Mouse (Mus musculus) embryonic stem cell, embryonic (primary cell): Measurements from ENCODE around the gene Fam107b.

Experiments
- CTCF ChIA-PET, 4 experiments: fragments of 300-600 bp in 2 of 4; fragments of 350-600 bp in 2 of 4; sonication (Branson Sonifier 250); formaldehyde crosslinking; loops; one replicate each; lab custom pipeline; 2022; ENCODE audit warnings: inconsistent platforms in 2 of 4; lab: Charles Lee
- POLR2A ChIA-PET, 4 experiments: fragments of 300-600 bp in 2 of 4; fragments of 350-600 bp in 2 of 4; sonication (Branson Sonifier 250); formaldehyde crosslinking; loops; one replicate each; lab custom pipeline; 2022; ENCODE audit warnings: antibody characterized with exemption in 4 of 4, inconsistent platforms in 1 of 4; lab: Charles Lee

The Fam107b gene

DNA sequence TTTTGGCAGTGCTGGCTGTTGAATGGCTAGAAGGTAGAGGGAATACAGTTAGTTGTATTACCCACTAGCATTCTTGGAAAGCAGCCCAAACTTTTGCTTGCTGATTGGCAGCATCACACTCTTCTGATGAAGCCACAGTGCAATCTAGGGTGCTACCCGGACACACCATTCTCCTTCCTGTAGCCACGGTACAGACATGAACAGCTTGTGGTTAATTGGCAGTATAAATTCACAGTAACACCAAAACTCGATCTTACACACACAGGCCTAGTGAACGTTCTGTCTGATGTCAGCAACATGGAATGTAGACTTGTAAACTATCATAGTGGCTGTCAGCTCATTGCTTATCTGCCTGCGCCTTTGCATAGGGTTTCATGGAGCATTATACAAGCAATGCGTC is 193.8 kb downstream of the Fam107b start:
- POLR2A ChIA-PET, result interaction anchor here in 1 of 4 experiments (1.0 to 1.4 kb wide), 2 partner anchors 40 to 51 kb away, joined by 3 to 4 read pairs; no protein-coding TSS in a partner anchor
- CTCF ChIA-PET, result no interaction called here

- POLR2A ChIA-PET, result interaction anchor here in 2 of 4 experiments (0.6 to 1.5 kb wide), 4 partner anchors 32 to 253 kb away, joined by 3 to 5 read pairs (median 4); partner anchors contain the start of genes Cdnf (in 1 of the 2), Gm45902 (in 1 of the 2) and Hspa14 (in 1 of the 2)
- CTCF ChIA-PET, result interaction anchor here in 2 of 4 experiments (0.6 to 1.1 kb wide), 4 partner anchors 73 to 220 kb away, joined by 3 to 5 read pairs (median 3); no protein-coding TSS in a partner anchor
Measured at GRCm38 (mm10) chr2:3765957-3766783, 195.9 kb downstream of the Fam107b start.

- ChIA-PET POLR2A (interaction anchor here in 3 of 4 experiments (0.7 to 1.0 kb wide), 3 partner anchors 57 to 223 kb away, joined by 3 to 4 read pairs (median 3); no protein-coding TSS in a partner anchor), CTCF (interaction anchor here (0.6 to 2.4 kb wide), 7 partner anchors 31 to 223 kb away, joined by 3 to 14 read pairs (median 3); no protein-coding TSS in a partner anchor)
Measured at GRCm38 (mm10) chr2:3769260-3769659, 199.0 kb downstream of the Fam107b start.

DNA sequence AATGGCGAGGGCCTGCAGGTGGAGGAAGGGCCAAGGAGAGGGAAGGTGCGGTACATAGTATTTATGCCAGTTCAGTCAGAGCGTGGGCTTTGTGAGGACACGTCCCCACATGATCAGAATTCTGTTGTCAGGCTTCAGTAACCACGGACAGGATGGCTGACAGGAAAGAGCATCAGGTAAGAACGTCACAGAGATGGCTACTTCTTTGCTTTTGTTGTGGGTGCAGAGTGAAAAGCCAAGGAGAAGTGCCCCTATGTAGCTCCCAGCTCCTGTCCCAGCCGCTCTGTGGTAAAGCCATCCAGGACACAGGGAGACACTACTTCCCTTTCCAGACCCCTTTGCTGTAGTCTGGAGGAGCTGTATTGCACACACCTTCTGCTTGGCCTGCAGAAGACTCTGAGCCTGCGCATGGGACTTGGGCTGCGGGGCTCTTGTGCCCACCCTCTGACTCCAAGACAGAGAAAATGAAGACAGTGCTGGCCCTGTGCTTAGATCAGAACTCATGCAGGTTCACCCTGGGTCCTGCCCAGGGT is 199.6 kb downstream of the Fam107b start:
- CTCF ChIA-PET, result interaction anchor here (0.8 to 2.4 kb wide), 7 partner anchors 30 to 224 kb away, joined by 3 to 14 read pairs (median 3); no protein-coding TSS in a partner anchor
- POLR2A ChIA-PET, result interaction anchor here in 3 of 4 experiments (0.7 to 1.0 kb wide), 4 partner anchors 53 to 223 kb away, joined by 3 to 4 read pairs (median 3); no protein-coding TSS in a partner anchor

GRCm38 (mm10) chr2:3770383-3770782 is 200.1 kb downstream of the Fam107b start:
- CTCF ChIA-PET, result interaction anchor here (0.6 to 2.4 kb wide), 7 partner anchors 30 to 224 kb away, joined by 3 to 14 read pairs (median 3); no protein-coding TSS in a partner anchor
- POLR2A ChIA-PET, result interaction anchor here in 2 of 4 experiments (0.8 to 1.8 kb wide), 4 partner anchors 54 to 123 kb away, joined by 3 to 5 read pairs (median 3); no protein-coding TSS in a partner anchor

DNA sequence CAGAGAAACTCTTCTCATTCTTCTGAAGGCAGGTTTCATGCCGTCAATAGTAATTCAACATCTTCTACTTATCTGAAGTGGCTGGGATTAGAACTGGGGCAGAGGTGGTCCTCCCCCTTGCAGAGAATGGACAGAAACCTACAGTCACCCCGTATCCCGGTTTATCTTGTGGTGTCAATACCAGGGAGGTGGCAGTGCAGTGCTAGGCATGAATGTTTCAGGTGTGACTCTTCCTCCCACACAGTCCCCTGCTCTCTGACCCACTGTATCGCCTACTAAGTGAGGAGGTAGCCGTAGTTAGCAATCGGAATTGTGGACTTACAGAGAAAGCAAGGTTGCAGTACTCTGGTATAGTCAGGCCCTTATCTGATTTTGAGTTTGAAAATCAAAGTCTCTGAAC is 201.2 kb downstream of the Fam107b start:
- ChIA-PET POLR2A (interaction anchor here in 1 of 4 experiments (1.8 kb wide), 1 partner anchor 59 kb away, joined by 5 read pairs; no protein-coding TSS in a partner anchor), CTCF (no interaction called here)

DNA sequence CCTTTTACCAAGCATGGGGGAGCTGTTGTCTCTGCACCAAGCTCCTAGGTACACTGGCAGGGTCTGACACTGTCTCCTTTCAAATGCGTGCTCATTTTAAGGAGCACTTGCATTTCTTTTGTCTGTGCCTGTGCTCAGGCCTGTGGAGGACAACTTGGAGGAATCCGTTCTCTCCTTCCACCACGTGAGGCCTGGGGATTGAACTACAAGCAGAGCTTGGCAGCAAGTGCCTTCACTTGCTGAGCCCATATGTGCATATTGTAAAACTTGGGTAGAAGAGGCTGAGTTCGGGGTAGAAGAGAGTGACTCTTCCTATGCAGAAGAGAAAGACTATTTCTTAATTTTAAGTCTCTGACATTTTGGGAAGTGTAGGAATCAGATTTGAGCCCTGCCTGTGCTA is 202.8 kb downstream of the Fam107b start:
- ChIA-PET CTCF (interaction anchor here in 3 of 4 experiments (0.5 to 1.8 kb wide), 4 partner anchors 27 to 143 kb away, joined by 4 to 6 read pairs (median 4); no protein-coding TSS in a partner anchor), POLR2A (interaction anchor here in 2 of 4 experiments (0.7 to 3.3 kb wide), 8 partner anchors 10 to 260 kb away, joined by 3 to 13 read pairs (median 3); partner anchors contain the start of genes Cdnf (in 1 of the 2), Gm45902 (in 1 of the 2) and Hspa14 (in 1 of the 2))

- ChIA-PET POLR2A (interaction anchor here in 1 of 4 experiments (0.6 kb wide), 1 partner anchor 516 kb away, joined by 4 read pairs; no protein-coding TSS in a partner anchor), CTCF (interaction anchor here in 1 of 4 experiments (0.7 kb wide), 1 partner anchor 258 kb away, joined by 4 read pairs; no protein-coding TSS in a partner anchor)
Measured at GRCm38 (mm10) chr2:3775569-3775968, 205.3 kb downstream of the Fam107b start.

DNA sequence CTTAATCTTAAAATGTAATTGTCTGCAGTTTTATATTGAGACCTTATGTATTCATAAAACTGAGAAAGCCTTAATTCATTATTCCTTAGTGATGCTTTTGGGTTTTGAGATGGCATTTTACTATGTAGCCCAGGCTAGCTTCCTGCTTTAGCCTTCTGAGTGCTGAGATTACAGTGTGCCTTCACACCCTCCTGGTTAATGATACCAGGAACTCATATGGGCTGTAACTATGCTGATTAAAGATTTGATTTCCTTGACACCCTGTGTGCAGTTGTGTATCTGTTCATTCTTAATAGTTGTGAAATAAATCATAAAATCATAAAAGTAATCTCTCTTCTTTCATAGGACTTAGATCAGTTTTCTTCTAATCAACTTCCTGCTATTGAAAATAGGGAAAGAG is 205.8 kb downstream of the Fam107b start:
- ChIA-PET POLR2A (interaction anchor here in 1 of 4 experiments (0.6 kb wide), 1 partner anchor 515 kb away, joined by 4 read pairs; no protein-coding TSS in a partner anchor), CTCF (interaction anchor here in 1 of 4 experiments (0.7 kb wide), 1 partner anchor 259 kb away, joined by 4 read pairs; no protein-coding TSS in a partner anchor)

DNA sequence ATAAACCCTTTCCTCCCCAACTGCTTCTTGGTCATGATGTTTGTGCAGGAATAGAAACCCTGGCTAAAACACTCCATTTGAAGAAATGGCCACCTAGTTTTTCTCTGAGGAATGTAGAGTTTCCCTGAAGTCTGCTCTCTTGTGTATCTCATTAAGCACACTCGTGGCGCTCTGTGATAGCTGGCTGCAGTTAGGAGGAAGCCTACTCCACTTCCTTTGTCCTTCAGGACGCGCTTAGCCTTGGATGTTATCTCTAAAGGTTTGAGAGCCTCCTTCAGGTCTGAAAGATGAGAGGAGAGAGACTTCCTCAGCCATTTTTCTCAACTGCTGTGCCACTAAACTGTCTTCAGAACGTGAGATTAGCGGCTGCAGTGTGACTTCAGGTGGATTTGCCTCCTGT is 207.4 kb downstream of the Fam107b start:
- POLR2A ChIA-PET, result no interaction called here
- CTCF ChIA-PET, result no interaction called here

GRCm38 (mm10) chr2:3785546-3785945 is 215.3 kb downstream of the Fam107b start:
- ChIA-PET POLR2A (interaction anchor here in 1 of 4 experiments (0.6 kb wide), 1 partner anchor 33 kb away, joined by 3 read pairs; no protein-coding TSS in a partner anchor), CTCF (no interaction called here)

- ChIA-PET CTCF (interaction anchor here in 1 of 4 experiments (0.8 kb wide), 1 partner anchor 275 kb away, joined by 6 read pairs; the partner anchor contains the start of genes Cdnf, Gm45902 and Hspa14), POLR2A (interaction anchor here in 2 of 4 experiments (1.2 to 1.6 kb wide), 4 partner anchors 13 to 275 kb away, joined by 3 to 8 read pairs (median 4); partner anchors contain the start of genes Cdnf (in 1 of the 2), Gm45902 (in 1 of the 2) and Hspa14 (in 1 of the 2))
Measured at GRCm38 (mm10) chr2:3787752-3788423, 217.6 kb downstream of the Fam107b start.

DNA sequence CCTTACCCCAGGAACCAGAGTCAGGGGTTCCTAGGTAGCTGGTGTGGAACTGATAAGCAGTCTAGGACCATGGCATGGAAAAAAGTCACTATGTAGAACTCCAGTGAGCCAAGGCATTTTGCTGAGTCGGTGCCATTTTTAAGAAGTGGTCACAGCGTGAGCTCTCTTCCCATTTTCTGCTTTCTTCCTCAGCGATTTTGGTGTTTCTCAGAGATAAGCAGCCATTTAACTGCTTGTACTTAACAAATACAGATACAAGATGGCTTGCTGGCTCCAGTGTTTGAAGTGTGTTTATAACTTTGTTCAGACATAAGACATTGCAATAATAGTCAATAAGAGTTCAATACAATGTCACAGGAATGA is 218.1 kb downstream of the Fam107b start:
- ChIA-PET POLR2A (interaction anchor here in 2 of 4 experiments (0.6 to 1.6 kb wide), 5 partner anchors 12 to 276 kb away, joined by 3 to 8 read pairs (median 4); partner anchors contain the start of genes Cdnf (in 2 of the 2), Gm45902 (in 2 of the 2) and Hspa14 (in 2 of the 2)), CTCF (interaction anchor here in 1 of 4 experiments (0.8 kb wide), 1 partner anchor 276 kb away, joined by 6 read pairs; the partner anchor contains the start of genes Cdnf, Gm45902 and Hspa14)

DNA sequence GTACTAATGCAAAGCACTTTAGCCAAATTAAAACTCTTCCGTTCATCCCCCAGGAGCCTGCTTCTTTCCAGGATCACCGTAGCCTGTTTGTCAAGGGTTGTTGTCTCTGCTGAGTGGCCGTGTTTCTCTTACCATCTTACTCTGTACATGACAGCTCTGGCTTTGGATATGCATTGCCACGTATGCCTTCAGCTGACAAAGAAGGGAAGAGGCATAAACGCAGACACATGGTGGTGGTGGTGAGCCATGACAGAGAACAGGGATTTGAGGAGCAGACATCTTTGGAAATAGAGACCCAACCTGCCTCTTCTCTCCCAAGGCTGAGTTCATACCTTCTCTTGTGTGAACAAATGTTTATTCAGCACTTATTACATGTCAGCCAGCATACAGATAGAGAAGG is 226.3 kb downstream of the Fam107b start:
- CTCF ChIA-PET, result no interaction called here
- POLR2A ChIA-PET, result no interaction called here

DNA sequence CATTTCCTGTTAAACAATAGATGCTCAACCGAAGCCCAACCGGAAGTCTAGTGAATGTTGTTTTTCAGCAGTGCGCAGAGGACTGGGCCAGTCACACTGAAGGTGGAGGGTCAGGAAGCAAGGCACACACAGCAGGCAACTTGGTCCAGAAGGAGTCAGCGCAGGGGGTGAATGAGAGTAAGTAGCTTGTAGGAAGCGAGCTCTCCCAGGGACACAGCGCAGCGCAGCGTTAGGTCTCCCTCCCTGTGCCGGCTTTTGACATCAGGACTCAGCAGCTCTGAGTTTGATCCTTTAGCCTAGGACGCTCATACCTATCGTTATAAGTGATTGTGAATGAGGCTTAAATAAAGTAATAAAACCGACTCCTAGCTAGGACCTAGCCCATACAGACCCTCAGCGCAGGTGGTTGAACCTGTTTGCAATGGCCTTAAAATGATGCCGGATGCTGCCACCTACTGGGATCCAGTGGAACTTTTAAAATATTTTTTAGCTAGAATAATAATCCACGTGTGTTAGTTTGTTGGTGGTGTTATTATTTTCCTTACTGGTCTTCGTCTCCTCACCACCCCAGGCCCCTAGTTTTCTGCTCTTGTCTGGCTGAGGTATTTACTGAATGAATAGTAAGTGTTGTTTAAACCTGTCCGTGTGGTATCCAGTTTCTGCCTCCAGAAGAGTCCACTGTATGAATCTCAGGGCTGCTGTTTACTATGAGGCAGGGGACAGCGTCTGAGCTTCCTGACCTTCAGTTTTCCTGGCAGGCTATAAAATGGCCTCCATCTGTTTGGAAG is 229.7 kb downstream of the Fam107b start:
- ChIA-PET POLR2A (interaction anchor here in 3 of 4 experiments (0.6 to 1.4 kb wide), 13 partner anchors 12 to 464 kb away, joined by 3 to 6 read pairs (median 3); partner anchors contain the start of genes Gm45902 (in 2 of the 3), Hspa14 (in 2 of the 3), Acbd7 (in 1 of the 3) and Cdnf (in 1 of the 3)), CTCF (interaction anchor here (0.6 to 2.5 kb wide), 42 partner anchors 9 to 663 kb away, joined by 3 to 24 read pairs (median 4); partner anchors contain the start of genes Suv39h2 (in 2 of the 4), Cdnf (in 1 of the 4), Dclre1c (in 1 of the 4) and Gm45902 (in 1 of the 4))

DNA sequence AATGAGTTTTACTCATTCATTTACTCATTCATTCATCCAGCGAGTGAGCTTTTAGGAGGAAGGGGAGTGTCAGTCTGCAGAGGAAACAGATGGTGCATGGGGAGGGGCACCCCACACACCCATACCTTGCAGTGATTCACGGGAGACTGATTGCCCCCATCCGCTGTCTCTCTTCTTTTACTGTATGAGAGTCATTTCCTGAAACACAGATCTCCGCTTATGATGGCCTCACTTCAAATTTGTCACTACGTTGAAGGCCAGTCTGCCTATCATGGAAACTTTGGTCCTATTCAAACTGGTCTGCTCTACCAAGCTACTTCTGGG is 230.2 kb downstream of the Fam107b start:
- POLR2A ChIA-PET, result interaction anchor here in 3 of 4 experiments (0.6 to 1.4 kb wide), 12 partner anchors 12 to 465 kb away, joined by 3 to 6 read pairs (median 3); partner anchors contain the start of genes Gm45902 (in 2 of the 3), Hspa14 (in 2 of the 3), Acbd7 (in 1 of the 3) and Cdnf (in 1 of the 3)
- CTCF ChIA-PET, result interaction anchor here (0.6 to 2.5 kb wide), 38 partner anchors 10 to 468 kb away, joined by 3 to 24 read pairs (median 4); partner anchors contain the start of genes Suv39h2 (in 2 of the 4), Cdnf (in 1 of the 4), Dclre1c (in 1 of the 4) and Gm45902 (in 1 of the 4)
